10 mouse cellular contexts compared by ENCODE assay signal in the genomic region with DNA sequence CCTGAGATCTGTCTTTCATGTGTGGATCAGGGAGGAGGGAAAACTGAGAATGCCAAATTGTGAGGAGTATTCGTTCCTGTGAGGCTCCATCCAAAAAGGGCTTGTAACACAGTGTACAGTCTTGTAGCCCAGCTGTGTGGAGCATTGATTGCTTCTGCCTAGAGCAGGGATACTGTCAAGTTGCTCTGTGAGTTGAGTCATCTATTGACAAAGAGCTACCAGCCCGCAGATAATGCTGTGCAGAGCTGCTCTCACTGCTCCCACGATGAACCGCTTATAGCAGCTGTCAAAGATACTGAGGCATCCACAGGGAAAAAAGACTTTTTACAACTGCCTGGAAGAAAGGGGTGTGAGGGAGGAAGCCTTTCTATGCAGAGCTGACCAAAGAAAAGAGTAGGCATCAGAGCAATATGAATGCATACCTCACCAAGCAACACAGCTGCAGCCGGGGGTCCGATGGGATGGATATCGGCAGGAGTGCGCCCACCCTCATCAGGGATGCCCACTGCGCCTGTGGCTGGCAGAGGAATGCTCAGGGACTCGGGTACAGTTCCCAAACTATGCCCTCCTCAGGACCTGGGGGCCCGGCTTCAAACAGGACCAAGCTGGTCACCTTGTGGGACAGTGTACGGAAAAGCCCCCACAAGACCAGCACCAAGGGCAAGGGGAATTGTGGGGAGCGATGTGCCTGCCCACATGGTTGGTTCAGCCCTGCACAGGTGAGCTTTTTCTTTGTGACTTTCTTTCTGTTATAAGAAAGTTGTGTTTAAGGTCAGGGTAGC.
DNase-seq lines count a peak whose midpoint lies in the region; ATAC-seq lines count a peak whose summit lies in the region.
"Had no signal": no experiment of that assay in that cellular context is flagged by ENCODE, and none has a peak within 500 bp of the region (broad histone marks: within the 10 kb centered on the region; RNA-seq: fewer than 3 reads in every experiment).

No protein-coding gene starts in this region.

- no peak overlapping the region for H3K4me2 ChIP-seq in embryonic facial prominence, embryonic 14.5 days (ENCODE audit: low read depth, low read length)
- H3K4me2 ChIP-seq in hindbrain, embryonic 14.5 days (replicated peaks), result 0 out of 2 replicates have a peak overlapping the region, but pooled peaks have one; percentile 15
- H3K4me2 ChIP-seq in kidney, embryonic 16.5 days (replicated peaks; ENCODE audit: low read depth, low read length), result no peak overlapping the region
- H3K4me2 ChIP-seq: neural tube, embryonic 13.5 days had no signal

- 81% methylated on average over 13 of the region's 13 CpGs for WGBS in embryonic facial prominence, embryonic 14.5 days
- WGBS in embryonic facial prominence, embryonic 10.5 days, result 78% methylated on average over 13 of the region's 13 CpGs
- WGBS in hindbrain, embryonic 14.5 days, result 67% methylated on average over 13 of the region's 13 CpGs
- WGBS in kidney, embryonic 16.5 days, result 76% methylated on average over 13 of the region's 13 CpGs

- H3K36me3 ChIP-seq in embryonic facial prominence, embryonic 14.5 days (ENCODE audit: control insufficient read depth, insufficient read depth, low read length), result no peaks in the 10 kb centered on the region
- no peaks in the 10 kb centered on the region for H3K36me3 ChIP-seq in embryonic facial prominence, embryonic 10.5 days (replicated peaks)
- no peaks in the 10 kb centered on the region for H3K36me3 ChIP-seq in hindbrain, embryonic 14.5 days (replicated peaks; ENCODE audit: control insufficient read depth, insufficient read depth)
- no peaks in the 10 kb centered on the region for H3K36me3 ChIP-seq in kidney, embryonic 16.5 days (ENCODE audit: insufficient read depth, low read length)
- H3K36me3 ChIP-seq: neural tube, embryonic 13.5 days had no signal

- H3K27me3 ChIP-seq in embryonic facial prominence, embryonic 14.5 days (replicated peaks; ENCODE audit: control insufficient read depth, insufficient read depth, low read length), result no peaks in the 10 kb centered on the region
- no peaks in the 10 kb centered on the region for H3K27me3 ChIP-seq in embryonic facial prominence, embryonic 10.5 days (replicated peaks; ENCODE audit: low read depth, poor library complexity, severe bottlenecking)
- no peaks in the 10 kb centered on the region for H3K27me3 ChIP-seq in hindbrain, embryonic 14.5 days (ENCODE audit: control insufficient read depth, insufficient read depth, low read length)
- no peaks in the 10 kb centered on the region for H3K27me3 ChIP-seq in kidney, embryonic 16.5 days (ENCODE audit: insufficient read depth, low read length)
- H3K27me3 ChIP-seq: neural tube, embryonic 13.5 days had no signal

- peak; percentile 11 for DNase-seq in embryonic facial prominence, embryonic 14.5 days (ENCODE audit: low spot score)
- DNase-seq in embryonic facial prominence, embryonic 10.5 days (ENCODE audit: low spot score), result no peak
- peak; percentile 67 for DNase-seq in adrenal gland, adult 8-10 months
- DNase-seq in hindbrain, embryonic 14.5 days (ENCODE audit: low spot score), result no peak
- peak; percentile 56 to 58 for DNase-seq in left cerebral cortex, postnatal 36 days (ENCODE audit: low spot score in 2 of 2)
- no peak for DNase-seq in heart, postnatal 14 days
- DNase-seq in thymus, adult 18-20 months, result no peak

- H3K27ac ChIP-seq in embryonic facial prominence, embryonic 14.5 days (replicated peaks; ENCODE audit: low read depth, low read length), result no peak overlapping the region
- no peak overlapping the region for H3K27ac ChIP-seq in embryonic facial prominence, embryonic 10.5 days (replicated peaks)
- no peak overlapping the region for H3K27ac ChIP-seq in hindbrain, embryonic 14.5 days
- H3K27ac ChIP-seq in kidney, embryonic 16.5 days (ENCODE audit: low read length), result no peak overlapping the region
- H3K27ac ChIP-seq: neural tube, embryonic 13.5 days had no signal

- H3K4me1 ChIP-seq in embryonic facial prominence, embryonic 14.5 days (ENCODE audit: control insufficient read depth, insufficient read depth, low read length), result no peaks in the 10 kb centered on the region
- H3K4me1 ChIP-seq in embryonic facial prominence, embryonic 10.5 days, result no peaks in the 10 kb centered on the region
- no peaks in the 10 kb centered on the region for H3K4me1 ChIP-seq in hindbrain, embryonic 14.5 days (replicated peaks; ENCODE audit: control insufficient read depth, insufficient read depth, low read length)
- H3K4me1 ChIP-seq in kidney, embryonic 16.5 days (ENCODE audit: insufficient read depth, low read length), result no peaks in the 10 kb centered on the region
- H3K4me1 ChIP-seq: neural tube, embryonic 13.5 days had no signal

- H3K9ac ChIP-seq in embryonic facial prominence, embryonic 14.5 days (ENCODE audit: low read depth, low read length), result no peak overlapping the region
- no peak overlapping the region for H3K9ac ChIP-seq in hindbrain, embryonic 14.5 days
- no peak overlapping the region for H3K9ac ChIP-seq in kidney, embryonic 16.5 days (replicated peaks; ENCODE audit: low read length)
- H3K9ac ChIP-seq: neural tube, embryonic 13.5 days had no signal

- H3K9me3 ChIP-seq in embryonic facial prominence, embryonic 14.5 days (ENCODE audit: control insufficient read depth, low read length), result no peaks in the 10 kb centered on the region
- no peaks in the 10 kb centered on the region for H3K9me3 ChIP-seq in embryonic facial prominence, embryonic 10.5 days
- H3K9me3 ChIP-seq in hindbrain, embryonic 14.5 days (ENCODE audit: control insufficient read depth, low read length), result no peaks in the 10 kb centered on the region
- no peaks in the 10 kb centered on the region for H3K9me3 ChIP-seq in kidney, embryonic 16.5 days (ENCODE audit: low read length)
- H3K9me3 ChIP-seq: neural tube, embryonic 13.5 days had no signal

- intact Hi-C loops in left cerebral cortex, postnatal 36 days (cut with DNase I), result no loop called here
- intact Hi-C loops in heart, postnatal 14 days (cut with DNase I), result no loop called here

- peak; percentile 63; the same call in 1 of the 2 replicates for ATAC-seq in embryonic facial prominence, embryonic 14.5 days (ENCODE audit: low read depth)
- peak; percentile 37; the same call in 1 of the 2 replicates for ATAC-seq in hindbrain, embryonic 14.5 days (ENCODE audit: low FRiP score)
- ATAC-seq in kidney, embryonic 16.5 days (ENCODE audit: low FRiP score, low TSS enrichment), result no peak
- ATAC-seq: activated CD4-positive, CD25-positive, alpha-beta regulatory T cell, adult 4 months had no signal

- no peak overlapping the region for H3K4me3 ChIP-seq in embryonic facial prominence, embryonic 14.5 days (ENCODE audit: low read depth, low read length)
- no peak overlapping the region for H3K4me3 ChIP-seq in embryonic facial prominence, embryonic 10.5 days
- H3K4me3 ChIP-seq in hindbrain, embryonic 14.5 days (replicated peaks; ENCODE audit: low read length), result no peak overlapping the region
- no peak overlapping the region for H3K4me3 ChIP-seq in kidney, embryonic 16.5 days (ENCODE audit: low read length)
- H3K4me3 ChIP-seq: neural tube, embryonic 13.5 days had no signal

Comparison
In these comparisons a context has a peak if more than half of its experiments do, and no peak if none do; other contexts are left out.
1. DNase-seq: peak in embryonic facial prominence, embryonic 14.5 days (single experiment), adrenal gland, adult 8-10 months (single experiment) and left cerebral cortex, postnatal 36 days (2 of 2); none in embryonic facial prominence, embryonic 10.5 days (single experiment), hindbrain, embryonic 14.5 days (single experiment), heart, postnatal 14 days (0 of 2) and thymus, adult 18-20 months (0 of 2).